ENCODE assay signal across 9 mouse cellular contexts in the genomic region with DNA sequence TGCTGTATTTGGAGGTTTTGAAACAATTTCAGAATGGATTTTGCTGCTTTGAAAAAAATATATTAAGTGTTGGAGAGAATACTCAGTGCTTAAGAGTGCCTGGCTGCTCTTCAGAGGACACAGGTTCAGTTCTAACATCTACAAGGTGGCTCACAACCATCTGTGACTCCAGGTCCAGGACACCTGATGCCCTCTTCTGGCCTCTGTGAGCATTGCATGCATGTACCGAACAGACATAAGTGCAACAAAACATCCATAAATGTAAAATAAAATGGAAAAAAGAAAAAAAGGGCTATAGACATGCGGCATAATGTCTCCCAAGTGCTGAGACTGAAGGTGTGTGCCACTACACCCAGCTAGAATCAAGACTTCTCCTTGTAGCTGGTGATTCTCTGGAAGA. TPM values are rescaled to one million over a fixed set of nuclear protein-coding genes. Genes with fewer than 3 reads are reported as not detected.
DNase-seq lines count a peak whose midpoint lies in the region; ATAC-seq lines count a peak whose summit lies in the region.
"Had no signal": no experiment of that assay in that cellular context is flagged by ENCODE, and none has a peak within 500 bp of the region (broad histone marks: within the 10 kb centered on the region; RNA-seq: fewer than 3 reads in every experiment).

No protein-coding gene starts in this region.

- H3K9me3 ChIP-seq in forebrain, embryonic 11.5 days (ENCODE audit: control insufficient read depth, low read length) = no peaks in the 10 kb centered on the region
- H3K9me3 ChIP-seq in forebrain, embryonic 15.5 days = no peaks in the 10 kb centered on the region
- no peaks in the 10 kb centered on the region for H3K9me3 ChIP-seq in neural tube, embryonic 15.5 days (replicated peaks)
- H3K9me3 ChIP-seq: heart, embryonic 15.5 days had no signal

- intact Hi-C loops in heart, postnatal 10 days (cut with DNase I) = loop anchor here (1.0 to 2.0 kb wide), 2 partner anchors 18 to 146 kb away; no protein-coding TSS in a partner anchor

- H3K4me2 ChIP-seq in forebrain, embryonic 11.5 days (ENCODE audit: low read depth, low read length, severe bottlenecking) = no peak overlapping the region
- no peak overlapping the region for H3K4me2 ChIP-seq in forebrain, embryonic 15.5 days (replicated peaks)
- H3K4me2 ChIP-seq in neural tube, embryonic 15.5 days = no peak overlapping the region
- H3K4me2 ChIP-seq: heart, embryonic 15.5 days had no signal

- no peaks in the 10 kb centered on the region for H3K27me3 ChIP-seq in forebrain, embryonic 11.5 days (ENCODE audit: control insufficient read depth, insufficient read depth, low read length)
- no peaks in the 10 kb centered on the region for H3K27me3 ChIP-seq in forebrain, embryonic 15.5 days
- no peaks in the 10 kb centered on the region for H3K27me3 ChIP-seq in neural tube, embryonic 15.5 days (replicated peaks)
- H3K27me3 ChIP-seq: heart, embryonic 15.5 days had no signal

- no peaks in the 10 kb centered on the region; the same call in 1 of the 2 replicates for H3K36me3 ChIP-seq in forebrain, embryonic 11.5 days (ENCODE audit: control insufficient read depth, insufficient read depth, low read length)
- H3K36me3 ChIP-seq in forebrain, embryonic 15.5 days = peaks cover 16% of the 10 kb centered on the region; the same call in 1 of the 2 replicates
- H3K36me3 ChIP-seq in neural tube, embryonic 15.5 days = peaks cover 18% of the 10 kb centered on the region

- 45% methylated on average over 2 of the region's 2 CpGs for WGBS in forebrain, embryonic 11.5 days
- 51% methylated on average over 2 of the region's 2 CpGs for WGBS in forebrain, embryonic 15.5 days
- WGBS in neural tube, embryonic 15.5 days = 32% methylated on average over 2 of the region's 2 CpGs

- H3K4me3 ChIP-seq in forebrain, embryonic 11.5 days (ENCODE audit: low read depth, low read length) = no peak overlapping the region
- no peak overlapping the region for H3K4me3 ChIP-seq in forebrain, embryonic 15.5 days
- no peak overlapping the region for H3K4me3 ChIP-seq in neural tube, embryonic 15.5 days (replicated peaks)
- H3K4me3 ChIP-seq: heart, embryonic 15.5 days had no signal

- ATAC-seq in forebrain, embryonic 11.5 days (replicated peaks; ENCODE audit: low FRiP score) = no peak
- ATAC-seq in forebrain, embryonic 15.5 days (replicated peaks) = no peak
- ATAC-seq in neural tube, embryonic 15.5 days (ENCODE audit: low FRiP score) = no peak

- peak; percentile 72 for DNase-seq in forebrain, embryonic 11.5 days (ENCODE audit: low spot score)
- DNase-seq in neural tube, embryonic 10.5 days (ENCODE audit: extremely low spot score, low spot score) = peak; percentile 56
- DNase-seq in c-Kit-positive CD71-positive TER-119-positive erythroid progenitor cells, embryonic 14.5 days (ENCODE audit: low spot score) = peak; percentile 45
- DNase-seq in heart, postnatal 10 days = peak; percentile 44 to 71
- peak; percentile 45 to 52 for DNase-seq in lung, adult 18-20 months
- DNase-seq in spleen, postnatal 4 days (ENCODE audit: low spot score in 2 of 2) = peak; percentile 43 to 78

- no peaks in the 10 kb centered on the region; the same call in 1 of the 2 replicates for H3K4me1 ChIP-seq in forebrain, embryonic 11.5 days (replicated peaks; ENCODE audit: control insufficient read depth, insufficient read depth, low read length)
- H3K4me1 ChIP-seq in forebrain, embryonic 15.5 days = peaks cover 12% of the 10 kb centered on the region
- H3K4me1 ChIP-seq in neural tube, embryonic 15.5 days = peaks cover 10% of the 10 kb centered on the region

- H3K9ac ChIP-seq in forebrain, embryonic 11.5 days (ENCODE audit: low read length) = no peak overlapping the region
- no peak overlapping the region for H3K9ac ChIP-seq in forebrain, embryonic 15.5 days (replicated peaks)
- H3K9ac ChIP-seq in neural tube, embryonic 15.5 days (replicated peaks) = no peak overlapping the region
- H3K9ac ChIP-seq: heart, embryonic 15.5 days had no signal

- H3K27ac ChIP-seq in forebrain, embryonic 11.5 days (ENCODE audit: low read depth, low read length) = no peak overlapping the region
- H3K27ac ChIP-seq in forebrain, embryonic 15.5 days (replicated peaks) = no peak overlapping the region
- H3K27ac ChIP-seq in neural tube, embryonic 15.5 days (replicated peaks) = no peak overlapping the region
- H3K27ac ChIP-seq: heart, embryonic 15.5 days had no signal

RNA-seq across cellular contexts. Expression of a gene that starts 10.2 kb away (rescaled TPM):
- polyA plus RNA-seq in forebrain, embryonic 11.5 days (2014; fragmentation: Nextera tagmentation; extraction: Ambion mirVana) = 15.7 and 16.1 TPM in 2 replicates
- polyA plus RNA-seq in forebrain, embryonic 15.5 days (2015; fragmentation: Nextera tagmentation; extraction: Ambion mirVana) = 11.1 and 13.5 TPM in 2 replicates
- polyA plus RNA-seq in neural tube, embryonic 15.5 days (2015; fragmentation: Nextera tagmentation; extraction: Ambion mirVana) = 10.6 and 14.5 TPM in 2 replicates
- 10 to 100 TPM in 1 of 2 experiments, 1 to 10 TPM in 1; 8.7 to 11.2 TPM for total RNA-seq in heart, postnatal 10 days (2021)

RNA-seq across cellular contexts. Expression of a gene that starts 16.8 kb away (rescaled TPM):
- polyA plus RNA-seq in forebrain, embryonic 11.5 days (2014; fragmentation: Nextera tagmentation; extraction: Ambion mirVana) = 0.69 and 1.4 TPM in 2 replicates
- polyA plus RNA-seq in forebrain, embryonic 15.5 days (2015; fragmentation: Nextera tagmentation; extraction: Ambion mirVana) = 1.7 and 2.3 TPM in 2 replicates
- 4.0 and 4.1 TPM in 2 replicates for polyA plus RNA-seq in neural tube, embryonic 15.5 days (2015; fragmentation: Nextera tagmentation; extraction: Ambion mirVana)
- 1 to 10 TPM; 5.6 to 6.2 TPM for total RNA-seq in heart, postnatal 10 days (2021)

RNA-seq across cellular contexts. Expression of a gene that starts 22.7 kb away (rescaled TPM):
- polyA plus RNA-seq in forebrain, embryonic 11.5 days (2014; fragmentation: Nextera tagmentation; extraction: Ambion mirVana) = 3.1 and 3.2 TPM in 2 replicates
- polyA plus RNA-seq in forebrain, embryonic 15.5 days (2015; fragmentation: Nextera tagmentation; extraction: Ambion mirVana) = 3.5 and 3.6 TPM in 2 replicates
- polyA plus RNA-seq in neural tube, embryonic 15.5 days (2015; fragmentation: Nextera tagmentation; extraction: Ambion mirVana) = 3.4 and 4.0 TPM in 2 replicates
- 10 to 100 TPM; 39.3 to 41.8 TPM for total RNA-seq in heart, postnatal 10 days (2021)

RNA-seq across cellular contexts. Expression of a gene that starts 22.7 kb away (rescaled TPM):
- not detected in 2 replicates for polyA plus RNA-seq in forebrain, embryonic 11.5 days (2014; fragmentation: Nextera tagmentation; extraction: Ambion mirVana)
- polyA plus RNA-seq in forebrain, embryonic 15.5 days (2015; fragmentation: Nextera tagmentation; extraction: Ambion mirVana) = 0.14 and 0.15 TPM in 2 replicates
- polyA plus RNA-seq in neural tube, embryonic 15.5 days (2015; fragmentation: Nextera tagmentation; extraction: Ambion mirVana) = not detected in 2 replicates
- 1 to 10 TPM in 1 of 2 experiments, not detected in 1; 1.6 TPM for total RNA-seq in heart, postnatal 10 days (2021)
- polyA plus RNA-seq: heart, embryonic 15.5 days had no signal

RNA-seq across cellular contexts. Expression of a gene that starts 31.8 kb away (rescaled TPM):
- 182 and 221 TPM in 2 replicates for polyA plus RNA-seq in forebrain, embryonic 11.5 days (2014; fragmentation: Nextera tagmentation; extraction: Ambion mirVana)
- 163 and 164 TPM in 2 replicates for polyA plus RNA-seq in forebrain, embryonic 15.5 days (2015; fragmentation: Nextera tagmentation; extraction: Ambion mirVana)
- polyA plus RNA-seq in neural tube, embryonic 15.5 days (2015; fragmentation: Nextera tagmentation; extraction: Ambion mirVana) = 148 and 158 TPM in 2 replicates
- 100 to 1,000 TPM in 1 of 2 experiments, 10 to 100 TPM in 1; 99.4 to 103 TPM for total RNA-seq in heart, postnatal 10 days (2021)
